Mouse (Mus musculus) limb, embryonic 12.5 days (tissue): Measurements from ENCODE around the gene Nolc1. TPM values are rescaled to one million over a fixed set of nuclear protein-coding genes. Genes with fewer than 3 reads are reported as not detected.
A peak's percentile ranks its signal among the peaks of the same experiment; 100 is the strongest.
"Not testable (repeated sequence)": the region's sequence is repeated elsewhere in the genome, so short reads cannot be mapped to it uniquely, and the experiment has no call there.

Source experiments
- ATAC-seq: fragments of 200-750 bp; cut with Nextera tagmentation; 2 replicates; pipeline ENCODE4 v1.8.0; 2017; ENCODE audit warnings: low read depth, moderate TSS enrichment; ENCODE audit not compliant: insufficient number of reproducible peaks, insufficient read depth, low FRiP score, low TSS enrichment
- H3K27ac ChIP-seq: fragments of 300-500 bp; sonication (generic); 2 replicates; pipeline ENCODE4 v1.5.1; 2016; ENCODE audit warnings: mild to moderate bottlenecking, moderate library complexity
- H3K27me3 ChIP-seq: fragments of 300-500 bp; sonication (generic); 2 replicates; pipeline ENCODE4 v1.6.1; 2016; ENCODE audit warnings: mild to moderate bottlenecking, moderate library complexity
- H3K36me3 ChIP-seq: fragments of 300-500 bp; sonication (generic); 2 replicates; pipeline ENCODE4 v1.6.1; 2016; ENCODE audit warnings: mild to moderate bottlenecking, moderate library complexity
- H3K4me1 ChIP-seq: fragments of 300-500 bp; sonication (generic); replicated peaks from 2 replicates; pipeline ENCODE4 v1.6.1; 2016
- H3K4me2 ChIP-seq: fragments of 300-500 bp; sonication (generic); 2 replicates; pipeline ENCODE4 v1.6.1; 2016; ENCODE audit warnings: mild to moderate bottlenecking, moderate library complexity
- H3K4me3 ChIP-seq: fragments of 300-500 bp; sonication (generic); replicated peaks from 2 replicates; pipeline ENCODE4 v1.5.1; 2016; ENCODE audit warnings: mild to moderate bottlenecking
- H3K9ac ChIP-seq: fragments of 300-500 bp; sonication (generic); replicated peaks from 2 replicates; pipeline ENCODE4 v1.6.1; 2016; ENCODE audit warnings: mild to moderate bottlenecking, moderate library complexity
- H3K9me3 ChIP-seq: fragments of 300-500 bp; sonication (generic); 2 replicates; pipeline ENCODE4 v1.6.1; 2016; ENCODE audit warnings: mild to moderate bottlenecking, moderate library complexity
- WGBS: fragments of 180-500 bp; shearing (Covaris S2); methylation state at CpG from one replicate; pipeline ENCODE4 v1.1.7; 2016; 5-methylcytosine and 5-hydroxymethylcytosine counted together
- polyA plus RNA-seq: library from polyadenylated mRNA; unstranded; fragments of >200 nt; fragmentation: Nextera tagmentation; extraction: Ambion mirVana; gene quantifications from 2 replicates; pipeline ENCODE4 v1.2.1, GENCODE M21; 2016

The Nolc1 gene
- polyA plus RNA-seq, 1 experiment from 2014 or later: 107 TPM

DNA sequence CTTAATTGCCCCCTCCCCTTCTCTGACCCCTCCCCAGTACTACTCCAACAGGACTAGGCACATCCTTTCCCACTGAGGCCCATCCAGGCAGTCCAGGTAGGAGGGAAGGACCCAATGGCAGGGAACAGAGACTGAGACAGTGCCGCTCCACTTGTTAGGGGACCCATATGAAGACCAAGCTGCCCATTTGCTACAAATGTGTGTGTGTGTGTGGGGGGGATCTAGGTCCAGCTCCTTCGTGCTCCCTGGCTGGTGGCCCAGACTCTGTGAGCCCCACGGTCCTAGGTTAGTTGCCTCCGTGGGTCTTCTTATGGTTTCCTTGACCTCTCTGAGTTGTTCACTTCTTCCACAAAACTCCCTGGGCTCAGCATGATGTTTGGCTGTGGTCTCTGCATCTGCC lies 50.6 kb downstream of the Nolc1 start:
- Histone ChIP-seq H3K27me3 (peaks cover 29% of the 10 kb centered on the region), H3K36me3 (no peaks in the 10 kb centered on the region), H3K9me3 (no peaks in the 10 kb centered on the region), H3K9ac (no peak overlapping the region), H3K4me3 (no peak overlapping the region), H3K4me1 (no peaks in the 10 kb centered on the region), H3K4me2 (no peak overlapping the region), H3K27ac (no peak overlapping the region)
- no peak for ATAC-seq
- WGBS: 85% methylated on average over 4 of the region's 4 CpGs

- not testable (repeated sequence) for H3K9me3 ChIP-seq, H3K4me1 ChIP-seq, H3K27ac ChIP-seq, H3K4me3 ChIP-seq, H3K36me3 ChIP-seq, ATAC-seq, H3K9ac ChIP-seq, H3K4me2 ChIP-seq
- 75% methylated on average over 6 of the region's 6 CpGs for WGBS
- H3K27me3 ChIP-seq: peaks cover 63% of the 10 kb centered on the region
These were observed 54.1 kb downstream of the Nolc1 start for GRCm38 (mm10) chr19:46129737-46130136.

DNA sequence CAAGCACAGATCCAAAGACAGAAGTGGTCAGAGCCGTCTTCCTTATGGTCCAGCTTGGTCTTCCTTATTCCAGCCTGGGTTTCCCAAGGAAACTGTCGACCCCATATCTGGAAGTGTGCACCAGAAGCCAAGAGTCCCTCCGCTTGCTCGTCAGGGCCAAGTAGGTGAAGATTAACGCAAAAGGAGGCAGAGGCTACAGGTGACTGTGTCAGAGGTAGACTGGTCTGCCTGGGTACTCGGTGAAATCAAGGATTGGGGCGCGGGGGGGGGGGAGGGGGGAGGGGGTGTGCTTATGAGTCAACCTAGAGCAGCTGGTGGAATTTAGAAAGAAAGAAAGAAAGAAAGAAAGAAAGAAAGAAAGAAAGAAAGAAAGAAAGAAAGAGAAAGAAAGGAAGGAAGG lies 55.6 kb downstream of the Nolc1 start:
- no peaks in the 10 kb centered on the region for H3K9me3 ChIP-seq
- H3K4me3 ChIP-seq: peak overlapping the region; percentile 23
- no peaks in the 10 kb centered on the region for H3K36me3 ChIP-seq
- WGBS: 5% methylated on average over 8 of the region's 8 CpGs
- ATAC-seq: no peak
- H3K9ac ChIP-seq: 0 out of 2 replicates have a peak overlapping the region, but pooled peaks have one; percentile 4
- peaks cover 76% of the 10 kb centered on the region for H3K27me3 ChIP-seq
- no peak overlapping the region for H3K27ac ChIP-seq
- H3K4me1 ChIP-seq: peaks cover 16% of the 10 kb centered on the region
- peak overlapping the region; percentile 44 for H3K4me2 ChIP-seq

GRCm38 (mm10) chr19:46131694-46132525 lies 56.2 kb downstream of the Nolc1 start, which contains the start of gene Elovl3:
Gene Elovl3 (plus strand): TSS chr19:46131897.
- Histone ChIP-seq H3K4me3 (peak within 1 kb of the TSS; percentile 23), H3K27ac (no peak within 1 kb of the TSS), H3K4me2 (peak within 1 kb of the TSS; percentile 44), H3K9ac (0 out of 2 replicates have a peak within 1 kb of the TSS, but pooled peaks have one; percentile 4), H3K9me3 (no peaks in the 10 kb centered on the region), H3K27me3 (peaks cover 80% of the 10 kb centered on the region), H3K36me3 (no peaks in the 10 kb centered on the region), H3K4me1 (peaks cover 23% of the 10 kb centered on the region)
- 2% methylated on average over 31 of the region's 31 CpGs for WGBS
- no peak for ATAC-seq

DNA sequence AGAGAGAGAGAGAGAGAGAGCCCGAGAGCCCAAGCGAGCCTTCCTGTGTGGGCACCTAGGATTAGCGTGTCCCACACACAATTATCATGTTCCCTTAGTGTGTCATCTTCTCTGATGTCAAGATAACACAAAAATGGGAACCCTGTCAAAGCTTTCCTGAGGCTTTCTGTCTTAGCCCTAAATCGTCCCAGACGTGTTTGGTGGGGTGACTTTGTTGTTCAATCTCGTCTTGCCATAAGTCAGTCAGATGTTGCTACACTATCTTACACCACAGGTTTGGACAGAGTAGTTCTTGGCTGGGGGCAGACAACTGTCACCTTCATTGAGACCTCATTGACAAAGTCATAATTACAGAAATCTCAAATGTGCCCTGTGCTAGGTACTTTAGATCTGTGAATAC lies 56.9 kb downstream of the Nolc1 start:
- Histone ChIP-seq H3K36me3 (no peaks in the 10 kb centered on the region), H3K4me2 (no peak overlapping the region), H3K27ac (no peak overlapping the region), H3K9me3 (no peaks in the 10 kb centered on the region), H3K4me1 (peaks cover 28% of the 10 kb centered on the region), H3K9ac (no peak overlapping the region), H3K27me3 (peaks cover 84% of the 10 kb centered on the region), H3K4me3 (no peak overlapping the region)
- ATAC-seq: no peak
- WGBS: 44% methylated on average over 6 of the region's 6 CpGs

Other genes with a start within 250 kb of the Nolc1 start
- 19.8 and 19.9 TPM in 2 replicates for gene Armh3, start 77.4 kb upstream of the Nolc1 start, polyA plus RNA-seq
- 6.4 and 7.2 TPM in 2 replicates for gene Hps6, start 72.4 kb upstream of the Nolc1 start, polyA plus RNA-seq
- 32.7 and 39.1 TPM in 2 replicates for gene Pprc1, start 31.0 kb upstream of the Nolc1 start, polyA plus RNA-seq
- gene Ldb1, start 30.6 kb upstream of the Nolc1 start, polyA plus RNA-seq: 135 and 145 TPM in 2 replicates
- 0.40 and 0.53 TPM in 2 replicates for gene Elovl3, start 56.0 kb downstream of the Nolc1 start, polyA plus RNA-seq
- 8.7 and 9.5 TPM in 2 replicates for gene Pitx3, start 72.5 kb downstream of the Nolc1 start, polyA plus RNA-seq
- 57.4 and 63.0 TPM in 2 replicates for gene Gbf1, start 76.6 kb downstream of the Nolc1 start, polyA plus RNA-seq
- gene Nfkb2, start 228.5 kb downstream of the Nolc1 start, polyA plus RNA-seq: 8.5 and 9.5 TPM in 2 replicates